Mouse (Mus musculus) heart, embryonic 14.5 days (tissue): ENCODE data around the gene Neu1. TPM values are rescaled to one million over a fixed set of nuclear protein-coding genes. Genes with fewer than 3 reads are reported as not detected.

Experiments
- ATAC-seq: fragments of 200-750 bp; cut with Nextera tagmentation; 2 replicates; pipeline ENCODE4 v1.8.0; 2017; ENCODE audit warnings: low read depth, moderate TSS enrichment; ENCODE audit not compliant: insufficient number of reproducible peaks, insufficient read depth, low FRiP score
- H3K27ac ChIP-seq, 2 experiments: fragments of 200-500 bp in 1 of 2; fragments of 300-500 bp in 1 of 2; sonication (generic) in 1 of 2; replicated peaks in 1 of 2; 2 replicates each; pipeline ENCODE4 v1.5.1; 2012 to 2014; ENCODE audit warnings: low read depth in 2 of 2, low read length in 2 of 2, control low read depth in 1 of 2, mild to moderate bottlenecking in 1 of 2, mixed read lengths in 1 of 2; ENCODE audit not compliant: control insufficient read depth in 1 of 2, insufficient read depth in 1 of 2
- H3K27me3 ChIP-seq: fragments of 300-500 bp; sonication (generic); 2 replicates; pipeline ENCODE4 v1.6.1; 2014; ENCODE audit warnings: mild to moderate bottlenecking, low read length, control low read depth; ENCODE audit not compliant: control insufficient read depth, insufficient read depth
- H3K36me3 ChIP-seq: fragments of 300-500 bp; sonication (generic); 2 replicates; pipeline ENCODE4 v1.6.1; 2014; ENCODE audit warnings: mild to moderate bottlenecking, control low read depth, low read length, mixed read lengths; ENCODE audit not compliant: control insufficient read depth, insufficient read depth
- H3K4me1 ChIP-seq, 2 experiments: fragments of 200-500 bp in 1 of 2; fragments of 300-500 bp in 1 of 2; sonication (generic) in 1 of 2; 2 replicates each; pipeline ENCODE4 v1.6.1; 2012 to 2014; ENCODE audit warnings: low read length in 2 of 2, control low read depth in 1 of 2, mixed read lengths in 1 of 2; ENCODE audit not compliant: control insufficient read depth in 2 of 2, insufficient read depth in 2 of 2
- H3K4me2 ChIP-seq: fragments of 300-500 bp; sonication (generic); 2 replicates; pipeline ENCODE4 v1.6.1; 2014; ENCODE audit warnings: mild to moderate bottlenecking, low read length
- H3K4me3 ChIP-seq, 2 experiments: fragments of 200-500 bp in 1 of 2; fragments of 300-500 bp in 1 of 2; sonication (generic) in 1 of 2; 2 replicates each; pipeline ENCODE4 v1.5.1; 2012 to 2014; ENCODE audit warnings: low read length in 2 of 2, mild to moderate bottlenecking in 2 of 2, control low read depth in 1 of 2, low read depth in 1 of 2, moderate library complexity in 1 of 2; ENCODE audit not compliant: control insufficient read depth in 1 of 2, insufficient read depth in 1 of 2
- H3K9ac ChIP-seq: fragments of 300-500 bp; sonication (generic); 2 replicates; pipeline ENCODE4 v1.6.1; 2014; ENCODE audit warnings: mild to moderate bottlenecking, low read length
- H3K9me3 ChIP-seq: fragments of 300-500 bp; sonication (generic); 2 replicates; pipeline ENCODE4 v1.6.1; 2016; ENCODE audit warnings: low read length, control low read depth; ENCODE audit not compliant: control insufficient read depth
- WGBS: fragments of 180-500 bp; shearing (Covaris S2); extraction: QIAGEN DNeasy Blood & Tissue Kit; methylation state at CpG from one replicate; pipeline ENCODE4 v1.1.7; 2014; 5-methylcytosine and 5-hydroxymethylcytosine counted together
- polyA plus RNA-seq: library from polyadenylated mRNA; unstranded; fragments of >200 nt; fragmentation: Nextera tagmentation; extraction: Ambion mirVana; gene quantifications from 2 replicates; pipeline ENCODE4 v1.2.1, GENCODE M21; 2014

Gene Neu1
- polyA plus RNA-seq, 1 experiment from 2014 or later, result 14.6 TPM

DNA sequence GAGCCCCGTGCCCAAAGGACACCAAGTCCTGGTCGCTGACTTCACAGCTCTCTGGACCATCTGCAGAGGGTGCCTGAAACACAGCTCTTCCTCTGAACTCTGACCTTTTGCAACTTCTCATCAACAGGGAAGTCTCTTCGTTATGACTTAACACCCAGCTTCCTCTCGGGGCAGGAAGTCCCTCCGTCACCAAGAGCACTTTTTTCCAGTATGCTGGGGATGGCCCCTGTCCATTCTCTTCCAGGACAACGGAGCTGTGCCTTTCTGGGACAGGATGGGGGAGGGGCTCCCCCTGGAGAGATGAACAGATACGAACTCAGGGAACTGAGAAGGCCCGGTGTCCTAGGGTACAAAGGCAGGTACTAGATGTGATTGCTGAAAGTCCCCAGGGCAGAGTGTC lies 3.8 kb downstream of the Neu1 start:
- ATAC-seq, result no peak
- no peaks in the 10 kb centered on the region for H3K9me3 ChIP-seq
- H3K27ac ChIP-seq, result no peak overlapping the region
- no peaks in the 10 kb centered on the region for H3K27me3 ChIP-seq
- 47% methylated on average over 8 of the region's 8 CpGs for WGBS
- H3K36me3 ChIP-seq, result peaks cover 21% of the 10 kb centered on the region
- peaks cover 7 to 10% of the 10 kb centered on the region in 2 experiments; a peak in 3 of 4 replicates for H3K4me1 ChIP-seq
- no peak overlapping the region for H3K4me3 ChIP-seq
- H3K9ac ChIP-seq, result no peak overlapping the region
- no peak overlapping the region; the same call in 1 of the 2 replicates for H3K4me2 ChIP-seq

DNA sequence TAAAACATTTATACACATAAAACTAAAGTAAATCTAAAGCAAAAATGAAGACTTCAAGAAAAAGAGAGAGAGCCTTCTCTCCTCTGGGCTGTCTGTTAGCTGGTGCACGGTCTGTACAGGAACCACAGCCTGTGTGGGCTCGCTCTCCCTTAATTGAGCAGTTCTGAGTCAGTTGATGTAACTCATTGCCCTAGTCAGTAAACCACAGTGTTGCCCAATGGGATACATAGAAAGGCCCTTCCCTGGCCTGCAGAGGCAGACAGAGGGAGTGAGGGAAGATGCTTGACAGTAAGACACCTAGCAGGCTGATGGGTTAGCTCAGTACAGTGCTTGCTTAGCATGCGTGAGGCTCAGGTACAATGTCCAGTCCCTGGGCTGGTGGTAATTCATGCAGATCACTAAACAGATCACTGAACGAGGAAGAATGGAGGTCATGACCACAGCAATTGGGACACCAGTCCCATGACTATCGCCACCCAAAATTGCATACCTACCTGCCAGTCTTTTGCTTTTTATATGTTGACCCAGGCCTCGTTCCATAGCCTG lies 7.0 kb downstream of the Neu1 start:
- ATAC-seq, result no peak
- WGBS, result 81% methylated on average over 6 of the region's 6 CpGs
- Histone ChIP-seq H3K36me3 (peaks cover 15% of the 10 kb centered on the region), H3K9ac (no peak overlapping the region), H3K4me1 (peaks cover 3 to 6% of the 10 kb centered on the region in 2 experiments; a peak in 2 of 4 replicates), H3K27me3 (no peaks in the 10 kb centered on the region), H3K4me2 (no peak overlapping the region), H3K4me3 (no peak overlapping the region), H3K9me3 (no peaks in the 10 kb centered on the region), H3K27ac (no peak overlapping the region)

DNA sequence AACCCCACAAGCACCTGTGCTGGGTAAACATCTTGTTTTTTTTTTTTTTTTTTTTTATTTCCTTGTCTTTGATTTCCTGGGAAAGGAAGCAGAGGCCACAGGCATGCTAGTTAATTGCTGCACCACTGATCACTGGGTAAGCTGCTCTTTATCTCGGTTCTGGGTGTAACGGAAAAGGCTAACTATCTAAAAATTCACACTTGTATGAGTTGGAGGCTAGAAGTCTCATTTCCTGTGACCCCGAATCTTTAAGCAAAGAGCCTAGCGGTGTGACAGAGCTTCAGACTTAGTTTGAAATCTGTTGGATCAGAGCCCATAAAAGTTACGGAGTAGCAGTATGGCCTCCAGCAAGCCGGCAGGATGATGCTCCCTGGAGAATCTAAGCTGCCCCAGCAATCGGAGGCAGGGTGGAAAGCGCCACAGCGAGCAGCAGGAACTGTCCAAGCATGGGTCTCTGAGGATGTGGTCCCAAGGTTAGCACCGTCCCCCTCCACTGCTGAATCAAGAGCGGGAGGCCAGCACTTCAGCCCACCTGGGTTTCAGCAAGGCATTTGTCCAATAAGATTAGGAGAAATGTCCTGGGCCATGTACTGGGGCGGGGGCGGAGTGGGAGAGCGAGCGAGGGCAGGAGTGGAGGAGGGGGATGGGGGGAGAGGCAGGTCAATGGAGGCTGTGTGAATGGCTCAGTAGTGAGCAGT lies 10.4 kb downstream of the Neu1 start:
- ATAC-seq, result peak; percentile 32; the same call in 1 of the 2 replicates
- H3K36me3 ChIP-seq, result no peaks in the 10 kb centered on the region
- H3K9ac ChIP-seq, result peak overlapping the region; percentile 64
- H3K27ac ChIP-seq, result peak overlapping the region; percentile 66 to 75
- no peaks in the 10 kb centered on the region for H3K9me3 ChIP-seq
- H3K4me1 ChIP-seq, result peaks cover 3 to 10% of the 10 kb centered on the region in 2 experiments; a peak in 2 of 4 replicates
- H3K4me3 ChIP-seq, result peak overlapping the region; percentile 29 to 31
- WGBS, result 6% methylated on average over 15 of the region's 15 CpGs
- H3K4me2 ChIP-seq, result peak overlapping the region; percentile 63
- no peaks in the 10 kb centered on the region for H3K27me3 ChIP-seq

DNA sequence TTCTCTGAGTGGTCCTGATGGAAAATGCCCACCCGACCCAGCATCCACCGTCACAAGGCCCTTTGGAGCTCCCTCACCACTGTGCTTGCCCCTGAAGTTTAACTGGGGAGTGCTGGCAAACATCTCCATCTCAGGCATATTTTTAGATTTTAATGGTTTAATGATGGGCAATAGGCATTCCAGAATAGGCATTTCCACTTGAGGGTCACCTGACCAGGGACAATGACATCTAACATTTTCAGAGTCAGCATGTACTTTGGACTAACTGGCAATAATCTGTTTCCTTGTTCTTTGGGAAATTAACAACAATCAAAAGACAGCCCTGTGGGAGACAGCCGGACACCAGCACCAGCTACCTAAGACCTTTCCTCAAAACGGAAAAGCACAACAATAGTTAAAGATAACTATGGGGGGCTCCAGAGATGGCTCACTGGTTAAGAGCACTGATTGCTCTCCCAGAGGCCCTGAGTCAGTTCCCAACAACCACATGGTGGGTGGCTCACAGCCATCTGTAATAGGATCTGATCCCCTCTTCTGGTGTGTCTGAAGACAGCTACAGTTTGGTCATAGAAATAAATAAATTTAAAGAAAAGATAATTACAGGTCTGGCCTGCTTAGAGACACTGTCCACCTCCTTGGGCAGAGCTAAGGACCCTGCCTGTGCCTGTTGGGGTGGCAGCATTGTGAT lies 12.2 kb downstream of the Neu1 start:
- Histone ChIP-seq H3K27me3 (no peaks in the 10 kb centered on the region), H3K4me3 (no peak overlapping the region), H3K36me3 (no peaks in the 10 kb centered on the region), H3K4me2 (no peak overlapping the region), H3K9me3 (no peaks in the 10 kb centered on the region), H3K27ac (no peak overlapping the region), H3K9ac (no peak overlapping the region), H3K4me1 (peaks cover 3 to 10% of the 10 kb centered on the region in 2 experiments; a peak in 2 of 4 replicates)
- WGBS, result 75% methylated on average over 4 of the region's 4 CpGs
- ATAC-seq, result no peak

DNA sequence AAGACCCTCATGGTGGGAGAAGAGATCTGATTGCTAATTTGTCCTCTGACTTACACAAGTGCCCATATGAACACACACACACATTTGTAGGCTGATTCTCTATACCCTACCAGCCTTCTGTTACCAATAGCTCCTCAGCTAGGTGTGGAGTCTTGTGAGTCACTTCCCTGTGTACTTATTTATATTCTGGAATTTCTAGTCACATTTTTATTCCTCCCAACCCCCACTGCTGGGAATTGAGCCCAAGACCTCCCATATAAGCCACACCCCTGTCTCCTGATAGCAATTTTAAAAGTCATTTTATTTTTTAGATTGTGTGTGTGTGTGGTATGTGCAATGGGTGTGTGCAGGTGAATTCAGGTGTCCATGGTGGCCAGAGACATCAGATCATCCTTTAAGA lies 13.3 kb downstream of the Neu1 start:
- no peaks in the 10 kb centered on the region for H3K9me3 ChIP-seq
- H3K9ac ChIP-seq, result no peak overlapping the region; the same call in 1 of the 2 replicates
- H3K36me3 ChIP-seq, result peaks cover under 1% of the 10 kb centered on the region
- H3K27ac ChIP-seq, result no peak overlapping the region
- H3K4me1 ChIP-seq, result peaks cover 3 to 10% of the 10 kb centered on the region in 2 experiments; a peak in 2 of 4 replicates
- H3K27me3 ChIP-seq, result no peaks in the 10 kb centered on the region
- ATAC-seq, result no peak
- H3K4me2 ChIP-seq, result no peak overlapping the region
- no peak overlapping the region for H3K4me3 ChIP-seq

DNA sequence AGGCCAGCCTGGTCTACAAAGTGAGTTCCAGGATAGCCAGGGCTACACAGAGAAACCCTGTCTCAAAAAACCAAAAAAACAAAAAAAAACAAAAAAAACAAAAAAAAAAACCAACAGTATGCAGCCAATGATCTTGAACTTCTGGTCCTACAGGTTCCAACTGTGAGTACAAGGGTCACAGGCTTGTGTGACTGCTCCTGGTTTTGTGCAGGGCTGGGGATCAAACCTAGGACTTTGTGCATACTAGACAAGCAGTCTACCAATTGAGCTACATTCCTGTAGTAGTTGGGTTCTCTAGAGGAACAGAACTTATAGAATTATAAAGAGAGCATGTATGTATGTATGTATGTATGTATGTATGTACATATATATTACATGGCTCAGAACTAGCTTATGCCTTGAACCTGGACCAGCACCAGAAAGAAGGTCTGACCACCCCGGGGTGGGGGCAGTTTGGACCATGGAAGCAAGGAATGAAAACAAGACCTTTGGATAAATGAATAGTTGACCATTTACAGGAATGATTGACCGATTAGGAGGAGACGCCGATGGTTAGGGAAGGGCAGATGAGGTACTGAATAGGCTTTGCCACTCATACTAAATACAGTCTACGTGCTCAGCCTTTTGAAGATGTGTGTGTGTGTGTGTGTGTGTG lies 15.6 kb downstream of the Neu1 start:
- Histone ChIP-seq H3K9me3 (no peaks in the 10 kb centered on the region), H3K4me3 (no peak overlapping the region), H3K4me2 (no peak overlapping the region), H3K27ac (no peak overlapping the region), H3K36me3 (peaks cover 22% of the 10 kb centered on the region), H3K9ac (no peak overlapping the region), H3K27me3 (no peaks in the 10 kb centered on the region), H3K4me1 (peaks cover 5 to 20% of the 10 kb centered on the region in 2 experiments)
- ATAC-seq, result no peak
- 91% methylated on average over 5 of the region's 5 CpGs for WGBS

DNA sequence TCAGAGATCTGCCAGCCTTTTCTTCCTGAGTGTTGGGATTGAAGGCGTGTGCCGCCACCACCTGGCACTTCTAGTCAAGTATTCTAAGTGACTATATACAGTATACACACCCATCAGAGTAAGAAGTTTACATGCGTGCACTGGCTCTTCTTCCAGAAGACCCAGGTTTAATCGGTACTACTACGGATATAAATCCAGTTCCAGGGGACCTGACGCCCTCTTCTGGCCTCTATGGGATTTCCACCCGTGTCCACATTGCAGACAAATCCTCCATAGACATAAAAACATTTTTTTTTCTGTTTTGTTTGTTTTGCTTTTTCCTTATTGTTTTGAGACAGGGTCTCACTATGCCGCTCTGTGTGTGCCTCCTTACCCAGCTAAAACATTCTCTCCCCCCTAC lies 16.6 kb downstream of the Neu1 start:
- Histone ChIP-seq H3K36me3 (peaks cover 22% of the 10 kb centered on the region), H3K9ac (no peak overlapping the region), H3K4me2 (no peak overlapping the region), H3K27me3 (no peaks in the 10 kb centered on the region), H3K9me3 (no peaks in the 10 kb centered on the region), H3K4me1 (peaks cover 3 to 17% of the 10 kb centered on the region in 2 experiments), H3K27ac (no peak overlapping the region), H3K4me3 (no peak overlapping the region)
- WGBS, result 24% methylated on average over 8 of the region's 8 CpGs
- ATAC-seq, result no peak
